Mouse (Mus musculus) mouse embryonic stem cell (cell line): ENCODE measurements at regions not wholly inside any gene's neighbourhood (a gene's known extent, or its start where the extent isn't known, plus 50 kb on each side); places are given as distances from the start of the nearest gene placed in this dataset.

Experiments
- in situ Hi-C, 2 experiments: fragments of 300-500 bp; cut with MboI; formaldehyde crosslinking; loops; 1 replicate in 1 of 2; 3 replicates in 1 of 2; pipeline ENCODE4 v1.14.3; 2019 to 2020; ENCODE audit warnings: low sequenced_read_pairs in 2 of 2, low pct_unique_long_range_greater_than_20kb in 1 of 2, mixed read lengths in 1 of 2; ENCODE audit not compliant: unreplicated experiment in 1 of 2

GRCm38 (mm10) chr17:10026770-10027169 lies 292.9 kb downstream of the Qk start:
- in situ Hi-C loops: no loop called here

DNA sequence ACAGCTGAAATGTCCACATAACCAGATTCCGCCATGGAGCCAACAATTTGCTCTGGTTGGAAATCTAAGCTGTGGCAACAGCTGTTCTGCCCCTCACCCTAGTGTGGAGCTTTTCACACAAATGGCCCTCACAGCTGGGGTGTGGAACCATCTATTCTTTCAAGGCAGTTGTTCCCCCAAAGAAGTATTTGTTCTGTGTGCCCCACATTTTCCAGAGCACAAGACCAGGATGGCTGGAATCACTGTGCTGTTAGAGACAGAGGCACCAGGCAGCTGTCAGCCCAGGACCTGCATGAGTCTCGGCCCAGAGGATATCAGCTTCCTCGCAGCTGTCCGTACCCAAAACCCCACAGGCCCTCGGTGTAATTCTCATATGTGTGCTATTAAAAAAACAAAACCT lies 294.4 kb downstream of the Qk start:
- in situ Hi-C loops: no loop called here

- in situ Hi-C loops: no loop called here
Observed at GRCm38 (mm10) chr17:10024323-10024722, 295.3 kb downstream of the Qk start.

DNA sequence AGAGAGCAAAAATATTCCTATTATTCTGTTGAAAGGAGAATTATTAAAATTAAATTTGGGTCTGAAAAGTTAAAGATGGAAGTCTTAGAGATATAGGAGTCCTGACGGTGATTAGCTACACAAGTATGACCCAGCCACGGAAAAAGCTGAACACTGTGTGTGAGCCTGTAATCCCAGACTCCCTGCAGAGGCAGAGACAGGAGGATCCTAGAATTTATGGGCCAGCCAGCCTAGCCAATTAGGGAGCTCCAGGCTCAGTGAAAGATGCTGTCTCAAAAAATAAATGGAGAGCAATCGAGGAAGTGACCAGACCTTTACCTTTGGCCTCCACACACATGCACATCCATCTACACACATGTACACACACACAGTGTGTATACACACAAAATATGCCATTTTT lies 307.5 kb downstream of the Qk start:
- in situ Hi-C loops: no loop called here

GRCm38 (mm10) chr17:10011728-10012127 lies 307.9 kb downstream of the Qk start:
- in situ Hi-C loops: no loop called here

DNA sequence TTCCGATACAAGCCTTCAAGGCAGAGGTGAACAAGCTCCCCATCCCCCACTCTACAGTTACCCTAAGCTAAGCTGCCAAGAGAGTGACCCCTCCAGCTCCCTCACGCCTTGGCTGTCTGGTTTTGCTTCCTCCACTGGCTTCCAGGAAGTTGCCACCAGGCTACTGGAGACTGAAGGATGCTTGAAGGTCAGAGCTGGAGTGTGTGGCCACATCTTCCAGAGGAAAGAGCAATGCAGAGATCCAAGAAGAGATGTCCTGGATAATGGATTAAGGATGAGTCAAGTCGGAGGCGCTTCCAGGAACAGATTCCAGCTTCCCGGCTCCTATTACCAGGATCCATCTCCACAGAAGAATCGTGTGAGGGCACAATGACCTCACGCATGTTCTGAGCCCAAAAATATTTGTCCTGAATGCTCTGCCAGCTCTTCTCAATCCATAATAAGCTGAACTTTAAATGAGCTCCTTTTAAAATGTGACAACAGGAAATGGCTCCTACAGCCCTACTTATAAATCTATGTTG lies 318.5 kb downstream of the Qk start:
- in situ Hi-C loops: no loop called here

- in situ Hi-C loops: no loop called here
Observed at GRCm38 (mm10) chr17:9995321-9995720, 324.3 kb downstream of the Qk start.

GRCm38 (mm10) chr17:9990744-9991143 lies 321.2 kb upstream of the Pabpc6 start:
- in situ Hi-C loops: no loop called here

GRCm38 (mm10) chr17:9981273-9981672 lies 311.8 kb upstream of the Pabpc6 start:
- in situ Hi-C loops: no loop called here

GRCm38 (mm10) chr17:9976866-9977421 lies 307.4 kb upstream of the Pabpc6 start:
- in situ Hi-C loops: no loop called here

DNA sequence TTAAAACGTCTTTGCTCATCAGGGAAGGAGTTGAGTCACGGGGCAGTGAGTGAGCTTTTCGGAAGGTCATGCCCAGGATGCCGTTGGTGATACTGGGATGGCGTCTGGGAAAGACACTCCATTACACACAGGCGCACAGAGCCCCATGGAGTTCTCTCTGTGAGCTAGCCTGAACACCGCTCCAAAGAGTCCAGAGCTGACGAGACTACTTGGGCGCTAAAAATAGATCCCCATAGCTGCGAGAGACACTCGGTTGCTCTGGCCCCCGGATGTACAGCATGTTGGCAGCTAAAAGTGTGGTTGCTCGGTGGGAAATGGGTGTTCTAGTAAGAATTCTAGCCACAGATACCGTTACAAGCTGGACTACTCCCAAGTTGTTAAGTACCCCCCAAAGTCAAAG lies 306.5 kb upstream of the Pabpc6 start:
- in situ Hi-C loops: no loop called here

GRCm38 (mm10) chr17:9975153-9975552 lies 305.6 kb upstream of the Pabpc6 start:
- in situ Hi-C loops: no loop called here

DNA sequence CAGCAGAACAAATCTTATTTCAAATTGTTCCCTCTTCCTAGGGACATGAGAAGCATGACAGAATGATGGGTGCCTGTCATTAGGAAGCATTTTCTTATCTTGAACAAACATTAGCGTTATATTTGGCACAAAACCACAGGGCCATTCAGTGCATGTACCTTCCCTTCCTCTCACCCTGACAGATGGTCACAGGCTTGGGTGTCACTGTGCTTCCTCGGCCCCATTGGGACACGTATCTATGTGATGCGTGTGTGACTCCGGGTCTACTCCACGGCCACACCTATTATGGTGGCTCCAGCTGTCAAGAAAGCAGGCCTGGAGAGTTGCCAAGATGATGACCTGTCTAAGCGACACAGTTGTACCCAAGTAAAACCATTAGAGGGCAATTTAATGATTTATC lies 298.5 kb upstream of the Pabpc6 start:
- in situ Hi-C loops: no loop called here

DNA sequence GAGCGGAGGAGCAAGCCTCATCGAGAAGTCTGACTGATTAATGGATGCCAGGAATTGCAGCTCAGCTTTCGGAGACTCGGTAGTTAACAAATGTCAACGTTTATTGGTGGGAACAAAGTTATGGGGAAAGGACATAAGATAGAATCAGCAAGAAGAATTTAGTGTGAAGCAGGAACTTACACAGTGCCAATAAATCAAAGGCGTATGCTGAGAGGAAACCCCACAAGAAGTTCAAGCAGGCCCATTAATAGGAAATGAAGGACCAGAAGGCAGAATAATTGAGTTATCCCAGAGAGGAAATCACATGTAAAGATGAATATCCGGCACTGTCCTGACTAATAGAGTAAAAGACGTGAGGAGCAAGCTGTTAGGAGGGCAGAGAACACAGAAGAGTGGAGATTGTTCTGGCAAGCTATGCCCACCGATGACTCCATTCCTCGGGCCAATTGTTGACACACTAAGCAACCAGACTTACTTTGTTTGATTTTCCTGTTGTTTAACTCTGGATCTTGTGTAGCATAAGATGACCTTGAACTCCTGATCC lies 293.4 kb upstream of the Pabpc6 start:
- in situ Hi-C loops: no loop called here

GRCm38 (mm10) chr17:9948985-9949667 lies 279.6 kb upstream of the Pabpc6 start:
- in situ Hi-C loops: loop anchor here in 1 of 2 experiments (10.0 kb wide), 1 partner anchor 236 kb away; no protein-coding TSS in a partner anchor

GRCm38 (mm10) chr17:9947609-9948008 lies 278.1 kb upstream of the Pabpc6 start:
- in situ Hi-C loops: loop anchor here in 1 of 2 experiments (10.0 kb wide), 1 partner anchor 237 kb away; no protein-coding TSS in a partner anchor

DNA sequence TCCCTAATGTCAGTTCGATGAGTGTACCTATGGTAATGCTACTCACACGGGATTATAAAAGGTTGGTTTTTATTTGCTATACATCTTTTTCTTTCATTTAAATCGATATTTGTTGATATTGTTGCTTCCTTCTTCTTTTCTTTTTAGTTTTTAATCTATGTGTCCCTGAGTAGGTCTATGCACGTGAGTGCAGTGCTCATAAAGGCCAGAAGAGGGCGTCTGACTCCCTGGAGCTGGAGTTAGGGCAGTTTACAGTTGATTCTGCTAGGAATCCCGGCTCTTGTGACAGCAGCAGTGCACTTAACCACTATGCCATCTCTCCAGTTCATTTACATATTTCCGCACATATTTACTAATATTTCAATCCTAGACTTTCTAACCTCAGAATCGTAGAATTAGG lies 275.0 kb upstream of the Pabpc6 start:
- in situ Hi-C loops: loop anchor here in 1 of 2 experiments (10.0 kb wide), 1 partner anchor 240 kb away; no protein-coding TSS in a partner anchor

DNA sequence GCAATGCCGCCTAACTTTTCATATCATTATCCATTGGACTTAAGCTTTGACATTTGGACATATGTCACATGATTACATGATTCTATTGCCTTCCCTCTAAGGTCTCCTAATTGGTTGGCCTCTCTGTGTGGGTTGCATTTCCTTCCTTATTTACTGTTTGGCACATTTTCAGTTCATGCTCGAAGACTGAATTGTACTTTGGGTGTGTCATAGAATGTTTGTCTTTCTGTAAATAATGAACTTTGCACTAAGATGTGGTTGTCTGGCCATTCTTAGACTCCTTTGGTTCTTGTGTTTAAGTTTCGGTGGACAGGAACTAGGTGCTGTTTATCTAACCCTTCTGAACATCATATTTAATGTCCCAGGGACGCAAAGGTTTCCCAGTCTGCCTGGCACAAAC lies 272.7 kb upstream of the Pabpc6 start:
- in situ Hi-C loops: loop anchor here in 1 of 2 experiments (10.0 kb wide), 1 partner anchor 243 kb away; no protein-coding TSS in a partner anchor

GRCm38 (mm10) chr17:9939576-9939975 lies 270.1 kb upstream of the Pabpc6 start:
- in situ Hi-C loops: no loop called here

DNA sequence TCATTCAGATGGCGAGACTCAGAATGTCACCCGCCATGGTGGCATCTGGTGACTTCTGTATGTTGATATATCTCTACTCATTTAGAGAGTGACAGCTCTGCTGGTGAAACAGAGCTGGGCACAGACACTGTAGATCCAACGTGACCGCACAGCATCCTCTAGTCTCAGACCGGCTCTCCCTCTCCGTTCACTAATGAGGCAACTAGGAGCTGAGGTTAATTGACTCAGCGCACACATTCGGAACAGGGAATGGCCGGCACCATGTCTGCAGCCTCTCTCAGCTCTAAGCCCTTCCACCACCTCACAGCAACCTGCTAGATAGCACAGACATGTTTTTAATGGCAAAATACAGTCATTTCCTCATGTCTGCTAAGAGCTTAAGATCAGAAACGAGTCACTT lies 268.9 kb upstream of the Pabpc6 start:
- in situ Hi-C loops: no loop called here
